Mouse (Mus musculus) lung, adult 2 months (tissue): Measurements from ENCODE around the gene Mum1. TPM values are rescaled to one million over a fixed set of nuclear protein-coding genes. Genes with fewer than 3 reads are reported as not detected.

Experiments
- DNase-seq: peaks from one replicate; pipeline ENCODE4 v3.0.0; 2022
- H3K4me1 ChIP-seq: fragments of 200-500 bp; 2 replicates; pipeline ENCODE4 v1.6.1; 2011; ENCODE audit warnings: low read length; ENCODE audit not compliant: control insufficient read depth, insufficient read depth
- H3K4me3 ChIP-seq: fragments of 200-500 bp; replicated peaks from 2 replicates; pipeline ENCODE3; 2011; ENCODE audit warnings: low read depth, mild to moderate bottlenecking, control low read depth, low read length; ENCODE audit errors: extremely low read depth
- CTCF ChIP-seq: fragments of 200-500 bp; IDR thresholded peaks from 2 replicates; pipeline ENCODE4 v1.5.1; 2011; ENCODE audit warnings: mild to moderate bottlenecking, low read length, control low read depth; ENCODE audit not compliant: insufficient read depth
- POLR2A ChIP-seq: fragments of 200-500 bp; IDR thresholded peaks from 2 replicates; pipeline ENCODE4 v1.6.1; 2011; ENCODE audit warnings: low read depth, mild to moderate bottlenecking, control low read depth, low read length, borderline replicate concordance; ENCODE audit errors: extremely low read depth
- WGBS: fragments of 180-500 bp; shearing (Covaris S2); methylation state at CpG from one replicate; pipeline ENCODE4 v1.1.7; 2018; 5-methylcytosine and 5-hydroxymethylcytosine counted together
- polyA plus RNA-seq: library from polyadenylated mRNA; depleted of rRNA; stranded (reverse); fragments of >200 nt; gene quantifications from 2 replicates; pipeline ENCODE4 v1.2.3, GENCODE M21; 2012

Mum1 gene
- polyA plus RNA-seq, 1 experiment: 39.6 TPM

DNA sequence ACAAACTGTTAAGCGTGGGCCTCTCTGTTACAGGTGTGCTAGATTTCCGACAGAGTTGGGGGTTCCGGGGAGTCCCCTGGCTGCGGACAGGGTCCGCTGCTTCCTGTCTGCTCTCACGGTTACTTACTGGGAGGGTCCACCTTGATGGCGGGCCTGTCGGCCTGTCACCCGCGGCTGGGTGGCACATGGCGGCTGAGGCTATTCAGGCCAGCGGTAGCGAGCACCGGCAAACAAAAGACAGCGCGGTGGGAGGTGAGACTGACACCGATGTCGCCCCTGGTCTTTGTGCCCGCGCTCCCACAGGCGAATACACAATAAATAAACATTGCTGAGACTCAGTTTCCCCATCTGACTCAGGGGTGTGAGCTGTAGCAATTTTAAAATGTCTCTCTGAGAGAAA lies 36.2 kb upstream of the Mum1 start:
- H3K4me3 ChIP-seq: no peak overlapping the region
- 0 out of 2 replicates have a peak, but pooled peaks cover 2% of the 10 kb centered on the region for H3K4me1 ChIP-seq
- 16% methylated on average over 21 of the region's 21 CpGs for WGBS
- TF ChIP-seq POLR2A (no peak), CTCF (no peak)
- DNase-seq: no peak

DNA sequence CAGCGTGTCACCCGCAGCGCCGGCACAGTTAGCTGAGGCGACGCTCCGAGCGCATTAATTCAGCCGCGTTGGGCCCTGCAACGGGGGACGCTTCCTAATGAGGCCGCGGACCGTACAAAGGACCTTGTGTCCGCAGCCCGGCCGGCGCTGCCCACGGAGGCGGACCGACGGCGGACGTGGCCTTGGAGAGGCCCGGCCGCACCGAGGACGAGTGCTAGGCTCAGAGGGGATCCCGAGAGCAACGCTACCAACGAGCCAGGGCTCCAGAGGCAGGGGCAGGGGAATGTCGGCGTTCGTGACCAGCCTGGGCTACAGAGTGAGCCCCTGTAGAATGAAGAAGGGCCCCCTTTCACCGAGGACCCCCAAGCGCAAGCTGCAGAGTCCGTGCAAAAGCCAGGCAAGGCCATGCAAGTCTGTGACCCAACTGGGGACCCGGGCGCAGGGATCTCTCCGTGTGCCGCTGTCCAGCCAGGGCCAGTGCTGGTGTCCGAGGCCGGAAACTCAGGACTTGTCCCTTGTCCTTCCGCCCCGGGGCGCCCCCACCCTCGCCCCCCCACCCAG lies 35.7 kb upstream of the Mum1 start:
- no peak for TF ChIP-seq CTCF
- no peak for TF ChIP-seq POLR2A
- peak; percentile 31 for DNase-seq
- 2% methylated on average over 48 of the region's 48 CpGs for WGBS
- peak overlapping the region; percentile 11 for H3K4me3 ChIP-seq
- 0 out of 2 replicates have a peak, but pooled peaks cover 2% of the 10 kb centered on the region for H3K4me1 ChIP-seq

DNA sequence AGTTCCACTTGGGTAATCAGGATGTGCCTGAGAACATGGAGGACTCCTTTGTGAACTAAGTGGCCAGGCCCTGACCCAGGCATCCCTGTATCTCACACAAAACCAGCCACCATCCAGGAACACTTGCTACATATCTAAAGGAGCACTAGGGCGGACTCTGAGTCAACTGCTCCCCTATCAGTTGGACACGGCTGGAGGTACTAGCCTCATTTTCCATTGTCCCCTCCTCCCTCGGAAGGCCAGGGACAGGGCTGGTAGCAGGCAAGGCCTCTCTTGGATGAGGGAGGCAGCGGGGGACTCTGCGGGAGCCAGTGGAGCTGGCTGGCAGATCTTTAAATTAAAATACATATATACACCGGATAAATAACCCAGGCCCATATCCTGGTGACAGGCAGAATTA lies 32.3 kb upstream of the Mum1 start:
- 0 out of 2 replicates have a peak, but pooled peaks cover 2% of the 10 kb centered on the region for H3K4me1 ChIP-seq
- WGBS: 91% methylated on average over 6 of the region's 6 CpGs
- DNase-seq: no peak
- no peak overlapping the region for H3K4me3 ChIP-seq
- no peak for TF ChIP-seq CTCF
- TF ChIP-seq POLR2A: no peak

DNA sequence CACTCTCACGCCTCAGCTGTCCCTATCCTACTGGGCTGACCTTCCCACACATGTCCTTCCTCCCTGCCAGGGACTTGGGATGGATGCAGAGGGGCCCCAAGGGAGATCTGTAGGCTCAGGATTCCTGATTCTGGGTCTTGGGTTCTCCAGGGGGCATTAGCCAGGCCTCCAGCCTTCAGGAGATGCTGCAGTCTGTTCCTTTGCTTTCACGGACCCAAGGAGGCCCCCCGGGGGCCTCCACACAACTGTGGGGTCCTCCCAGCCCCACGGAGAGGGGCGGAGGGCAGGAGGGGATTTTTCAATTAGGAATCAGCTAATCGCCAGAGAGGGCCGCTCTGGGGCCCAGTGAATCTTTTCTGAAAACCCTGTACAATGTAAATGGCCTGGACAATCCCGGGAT lies 31.8 kb upstream of the Mum1 start:
- TF ChIP-seq POLR2A (no peak), CTCF (no peak)

DNA sequence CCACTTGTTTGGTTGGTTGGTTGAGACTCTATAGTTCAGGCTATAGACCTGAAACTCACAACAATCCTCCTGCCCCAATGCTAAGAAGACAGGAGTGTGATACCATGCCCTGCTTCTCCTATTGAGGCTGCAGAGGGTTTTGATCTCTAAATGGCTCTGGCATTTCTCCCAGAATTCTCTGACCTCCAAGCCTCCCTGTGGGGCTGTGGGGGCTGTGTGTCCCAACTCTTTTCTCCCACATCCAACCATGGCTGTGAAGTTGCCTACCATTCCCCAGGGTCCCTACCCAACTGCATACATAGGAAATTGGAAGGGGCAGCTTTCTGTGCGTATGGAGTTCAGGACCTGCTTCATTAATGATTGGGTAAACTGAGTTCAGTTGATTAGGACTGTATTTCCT lies 30.1 kb upstream of the Mum1 start:
- DNase-seq: no peak
- TF ChIP-seq POLR2A (no peak), CTCF (no peak)
- whole genome bisulfite sequencing: 76% methylated on average over 1 of the region's 1 CpGs
- Histone ChIP-seq H3K4me3 (no peak overlapping the region), H3K4me1 (no peaks in the 10 kb centered on the region)

More for the DNA sequence above, 31.8 kb upstream of the Mum1 start:
- H3K4me1 ChIP-seq: 0 out of 2 replicates have a peak, but pooled peaks cover 2% of the 10 kb centered on the region
- H3K4me3 ChIP-seq: no peak overlapping the region
- 74% methylated on average over 8 of the region's 8 CpGs for WGBS
- DNase-seq: no peak

DNA sequence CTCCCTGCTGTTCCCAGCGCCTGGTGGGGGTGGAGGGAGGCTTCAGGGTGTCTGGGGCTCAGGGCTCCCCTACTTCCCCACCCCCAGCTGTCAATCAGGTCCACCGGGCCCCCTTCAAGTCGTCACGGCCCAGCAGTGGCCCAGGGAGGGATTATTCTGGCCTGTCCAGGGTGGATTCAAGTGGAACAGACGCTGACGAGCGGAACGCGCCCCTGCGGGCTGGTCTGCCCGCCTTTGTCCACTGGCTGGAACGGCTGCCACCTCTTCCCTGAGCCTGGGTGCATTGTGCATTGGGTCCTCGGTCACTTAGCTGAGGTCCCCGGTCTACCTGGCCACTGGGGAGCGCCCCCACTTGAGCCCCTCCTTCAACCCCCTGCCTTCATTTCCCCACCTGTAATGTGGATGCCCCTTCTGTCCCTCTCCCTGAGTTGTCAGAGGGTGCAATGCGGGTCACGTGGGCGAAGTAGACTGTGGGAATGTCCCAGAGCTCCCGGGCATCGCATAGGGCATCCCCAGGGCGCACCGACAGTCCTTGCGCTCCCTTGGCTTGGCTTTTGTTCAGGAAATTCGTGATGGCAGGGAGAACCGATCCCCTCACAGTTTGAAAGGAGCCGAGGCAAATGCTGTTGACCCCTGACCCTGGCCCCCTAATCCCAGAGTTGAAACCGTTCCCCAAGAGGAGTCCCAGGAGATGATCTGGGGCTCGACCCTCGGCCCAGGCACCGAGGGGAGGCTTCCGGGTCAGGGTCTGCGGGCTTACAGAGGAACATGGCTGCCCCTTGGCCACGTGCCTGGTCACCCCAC lies 29.3 kb upstream of the Mum1 start:
- no peaks in the 10 kb centered on the region for H3K4me1 ChIP-seq
- WGBS: 75% methylated on average over 33 of the region's 33 CpGs
- DNase-seq: no peak
- TF ChIP-seq POLR2A: no peak
- H3K4me3 ChIP-seq: no peak overlapping the region

DNA sequence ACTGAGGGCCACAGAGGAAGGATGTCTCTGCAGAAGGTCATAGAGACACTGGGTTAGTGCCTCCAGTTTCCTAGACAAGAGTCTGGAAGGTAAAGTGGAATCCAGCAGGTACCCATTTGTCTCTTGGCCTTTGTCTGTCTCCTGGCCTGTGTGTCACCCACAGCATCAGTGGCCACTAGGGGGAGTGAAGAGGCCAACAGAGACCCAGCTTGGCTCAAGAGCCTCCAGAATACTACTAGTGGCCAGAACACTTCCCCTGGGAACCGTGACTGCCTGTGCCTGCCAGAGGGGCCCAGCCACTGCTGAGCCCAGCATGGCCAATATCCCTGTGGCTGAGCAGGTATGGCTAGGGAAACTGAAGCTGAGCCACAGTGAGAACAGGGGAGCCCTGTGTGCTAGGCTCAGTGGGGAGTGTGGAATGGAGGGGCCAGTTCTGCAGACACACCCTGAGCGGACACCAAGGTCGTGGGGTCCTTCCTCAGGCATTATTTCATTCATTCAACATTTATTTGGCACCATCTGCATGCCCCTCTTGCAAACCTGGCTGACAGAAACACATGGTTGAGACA lies 26.7 kb upstream of the Mum1 start:
- peak; percentile 66 for DNase-seq
- WGBS: 57% methylated on average over 3 of the region's 3 CpGs
- peak; percentile 93 for TF ChIP-seq CTCF
- TF ChIP-seq POLR2A: no peak
- no peak overlapping the region for H3K4me3 ChIP-seq
- H3K4me1 ChIP-seq: no peaks in the 10 kb centered on the region

DNA sequence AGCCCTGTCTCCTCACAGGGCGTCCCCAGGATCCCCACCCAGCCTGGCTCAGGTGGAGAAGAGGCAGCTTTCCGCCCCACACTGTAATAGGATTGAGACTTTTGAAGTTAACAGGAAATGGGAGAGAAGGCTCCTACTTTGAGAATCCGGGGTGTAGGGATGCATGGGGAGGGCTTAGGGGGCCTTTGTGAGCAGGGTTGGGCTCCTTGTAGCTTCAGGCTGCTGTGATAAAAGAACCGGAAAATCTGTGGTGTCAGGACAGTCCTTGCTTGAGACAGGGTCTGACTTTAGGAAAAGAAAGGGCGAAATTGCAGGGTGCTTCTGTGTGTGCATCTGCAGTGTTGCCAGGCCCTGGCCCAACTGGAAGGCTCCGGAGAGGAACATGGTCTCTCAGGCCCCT lies 25.7 kb upstream of the Mum1 start:
- WGBS: 76% methylated on average over 6 of the region's 6 CpGs
- no peaks in the 10 kb centered on the region for H3K4me1 ChIP-seq
- no peak for DNase-seq
- no peak for TF ChIP-seq POLR2A
- TF ChIP-seq CTCF: no peak
- H3K4me3 ChIP-seq: no peak overlapping the region

DNA sequence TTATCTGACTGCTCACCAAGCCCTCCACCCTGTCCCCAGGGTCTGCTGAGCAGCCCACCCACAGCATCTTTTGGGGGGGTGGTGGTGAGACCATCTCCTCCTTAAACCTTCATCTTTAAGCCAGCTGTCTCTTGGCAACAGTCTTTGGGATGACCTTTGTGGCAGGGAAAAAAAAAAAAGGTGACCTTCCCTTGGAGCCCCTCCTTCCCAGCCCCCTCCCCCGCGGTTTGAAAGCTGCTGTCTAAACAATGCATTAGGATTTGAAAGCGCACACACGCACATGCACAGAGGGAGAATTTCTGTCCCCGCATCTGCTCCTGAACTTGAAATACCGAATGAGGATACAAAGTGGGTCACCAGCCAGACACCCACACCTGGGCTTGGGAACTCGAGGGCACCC lies 22.2 kb upstream of the Mum1 start:
- WGBS: 28% methylated on average over 7 of the region's 7 CpGs
- H3K4me3 ChIP-seq: no peak overlapping the region
- no peaks in the 10 kb centered on the region for H3K4me1 ChIP-seq
- TF ChIP-seq POLR2A (no peak), CTCF (no peak)
- DNase-seq: no peak
